ENCODE assay signal across 11 mouse cellular contexts in the genomic region with DNA sequence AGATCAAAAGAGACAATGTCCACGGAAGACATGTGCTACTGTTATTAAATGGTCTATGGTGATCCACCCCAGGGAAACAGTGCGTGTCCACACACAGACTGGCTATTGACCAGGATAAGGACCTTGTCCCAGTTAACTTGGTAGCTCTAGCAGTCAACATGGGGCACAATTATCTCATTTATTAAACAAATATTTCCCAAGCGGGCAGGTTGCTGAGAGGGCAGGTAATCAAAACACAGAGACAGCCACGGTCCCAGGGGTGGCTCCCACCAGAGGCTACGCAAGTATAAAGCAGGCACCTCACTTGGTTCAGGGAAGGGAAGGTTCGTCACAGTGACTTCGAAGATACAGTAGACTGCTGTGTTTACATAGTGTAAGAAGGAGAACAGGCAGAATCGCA.
"Had no signal": no experiment of that assay in that cellular context is flagged by ENCODE, and none has a peak within 500 bp of the region (broad histone marks: within the 10 kb centered on the region; RNA-seq: fewer than 3 reads in every experiment).

No protein-coding gene starts in this region.

- H3K4me1 ChIP-seq: kidney, embryonic 15.5 days; liver, embryonic 15.5 days had no signal

- H3K27me3 ChIP-seq: intestine, embryonic 15.5 days; limb, embryonic 15.5 days; liver, embryonic 15.5 days had no signal

- H3K9ac ChIP-seq: intestine, embryonic 15.5 days; kidney, embryonic 15.5 days; limb, embryonic 15.5 days; liver, embryonic 15.5 days; lung, embryonic 14.5 days; midbrain, embryonic 12.5 days had no signal

- H3K4me2 ChIP-seq: intestine, embryonic 15.5 days; kidney, embryonic 15.5 days; limb, embryonic 15.5 days; liver, embryonic 15.5 days; lung, embryonic 14.5 days; midbrain, embryonic 12.5 days had no signal

- ATAC-seq: midbrain, embryonic 16.5 days had no signal

- H3K9me3 ChIP-seq: intestine, embryonic 15.5 days; kidney, embryonic 15.5 days; limb, embryonic 15.5 days; liver, embryonic 15.5 days; midbrain, embryonic 12.5 days had no signal

- H3K4me3 ChIP-seq: intestine, embryonic 15.5 days; kidney, embryonic 15.5 days; left cerebral cortex, adult 2 months; limb, embryonic 15.5 days; liver, embryonic 15.5 days; midbrain, embryonic 12.5 days had no signal

- H3K36me3 ChIP-seq: intestine, embryonic 15.5 days; kidney, embryonic 15.5 days; limb, embryonic 15.5 days; liver, embryonic 15.5 days; midbrain, embryonic 12.5 days had no signal

- H3K27ac ChIP-seq: intestine, embryonic 15.5 days; kidney, embryonic 15.5 days; left cerebral cortex, adult 2 months; limb, embryonic 15.5 days; liver, embryonic 15.5 days had no signal

- DNase-seq: kidney, adult 2 months; thymus, adult 18-20 months; thymus, postnatal 14 days had no signal
